Mouse (Mus musculus) CD4-positive, CD25-positive, alpha-beta regulatory T cell, adult 9 weeks (primary cell): ENCODE data around the gene Lmln. TPM values are rescaled to one million over a fixed set of nuclear protein-coding genes. Genes with fewer than 3 reads are reported as not detected.

Source experiments
- polyA plus RNA-seq: library from polyadenylated mRNA; unstranded; fragments of 100-300 nt; shearing (Covaris generic); gene quantifications from one replicate; pipeline ENCODE4 v1.2.1, GENCODE M21; 2017

Lmln gene
- 0.26 TPM for polyA plus RNA-seq

DNA sequence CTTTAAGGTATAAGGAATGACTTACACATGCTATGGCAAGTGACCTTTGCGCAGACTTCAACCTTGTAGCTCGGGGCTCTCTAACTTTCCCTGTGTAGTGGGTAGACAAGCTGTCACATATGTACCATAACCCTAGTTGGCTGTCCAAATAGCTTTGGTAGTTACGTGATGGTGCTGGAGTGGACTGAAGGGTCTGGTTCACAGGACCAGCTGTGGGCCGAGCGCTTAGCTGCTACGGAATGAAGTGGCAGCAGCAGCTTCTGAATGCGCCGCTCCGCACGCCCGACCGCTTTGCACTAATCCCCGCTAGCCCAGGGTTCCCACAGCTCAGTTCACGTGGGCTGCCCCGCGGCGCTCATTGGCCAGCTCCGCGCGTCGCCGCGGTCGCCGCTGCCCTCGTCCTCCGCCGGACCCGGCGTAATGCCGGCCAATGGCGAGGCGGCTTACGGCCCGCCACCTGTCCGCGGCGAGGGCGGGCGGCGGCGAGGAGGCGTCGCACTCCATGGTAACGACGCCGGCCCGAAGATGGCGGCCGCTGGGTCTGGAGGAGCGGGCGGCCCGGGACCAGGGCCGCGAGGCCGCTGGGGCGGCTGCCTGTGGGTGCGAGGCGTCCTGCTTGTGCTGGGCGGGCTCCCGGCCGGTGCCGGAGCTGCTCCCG is at the start of gene Lmln:
TSS of gene Lmln (plus strand) at position 498 of the 658 bp plus-strand sequence.

DNA sequence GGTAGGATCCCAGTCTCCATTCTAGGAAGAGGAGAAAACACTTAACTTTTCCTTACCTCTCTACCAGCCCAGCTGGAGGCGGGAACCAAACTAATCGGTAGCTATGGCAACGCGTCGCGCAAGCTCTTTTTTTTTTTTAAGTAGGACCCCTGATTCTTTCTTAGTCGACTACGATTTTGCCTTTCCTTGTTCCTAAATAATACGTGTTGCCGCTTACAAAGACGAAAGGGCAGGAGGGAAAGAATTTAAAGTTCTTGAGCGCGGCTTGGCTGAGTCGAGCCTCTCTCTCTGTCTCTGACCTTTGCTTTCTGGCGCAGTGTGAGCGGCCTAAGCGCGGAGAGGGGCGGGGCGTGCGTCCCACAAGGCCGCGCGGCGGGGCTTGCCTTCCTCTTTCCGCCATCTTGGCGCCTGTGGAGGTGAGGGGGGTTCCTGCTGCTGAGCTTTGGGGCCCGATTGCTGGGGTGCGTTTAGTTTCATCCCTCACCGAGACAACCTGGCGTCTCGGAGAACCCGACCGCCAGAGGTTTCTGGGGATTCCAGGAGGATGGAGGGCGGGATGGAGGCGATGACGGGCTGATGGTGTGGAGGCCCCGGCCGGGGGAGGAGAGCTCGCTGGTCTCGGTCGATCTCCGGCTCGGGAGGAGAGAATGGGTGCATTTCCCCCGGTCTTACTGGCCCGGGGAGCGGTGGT is 6.1 kb upstream of the Lmln start, which contains the start of the genes Iqcg and Rpl35a:
TSS of gene Iqcg (minus strand) at position 124 of the 691 bp plus-strand sequence.
TSS of gene Rpl35a (plus strand) at position 359 of the 691 bp plus-strand sequence.

Other genes starting within 250 kb of the Lmln start
- gene Fyttd1, start 185.0 kb upstream of the Lmln start, polyA plus RNA-seq: 97.0 TPM
- 22.4 TPM for gene Rubcn, start 184.8 kb upstream of the Lmln start, polyA plus RNA-seq
- gene Lrch3, start 148.4 kb upstream of the Lmln start, polyA plus RNA-seq: 67.8 TPM
- 0.53 TPM for gene Iqcg, start 6.3 kb upstream of the Lmln start, polyA plus RNA-seq
- 1,016 TPM for gene Rpl35a, start 6.1 kb upstream of the Lmln start, polyA plus RNA-seq
- 5.9 TPM for gene Osbpl11, start 122.5 kb downstream of the Lmln start, polyA plus RNA-seq
- gene Snx4, start 188.9 kb downstream of the Lmln start, polyA plus RNA-seq: 144 TPM